Mouse (Mus musculus) testis, postnatal 10 days (tissue): ENCODE results near the gene Zbtb38.
A peak's percentile ranks its signal among the peaks of the same experiment; 100 is the strongest.

ENCODE experiments used
- DNase-seq: peaks from one replicate; pipeline ENCODE4 v3.0.0; 2021; ENCODE audit warnings: low spot score

The Zbtb38 gene

DNA sequence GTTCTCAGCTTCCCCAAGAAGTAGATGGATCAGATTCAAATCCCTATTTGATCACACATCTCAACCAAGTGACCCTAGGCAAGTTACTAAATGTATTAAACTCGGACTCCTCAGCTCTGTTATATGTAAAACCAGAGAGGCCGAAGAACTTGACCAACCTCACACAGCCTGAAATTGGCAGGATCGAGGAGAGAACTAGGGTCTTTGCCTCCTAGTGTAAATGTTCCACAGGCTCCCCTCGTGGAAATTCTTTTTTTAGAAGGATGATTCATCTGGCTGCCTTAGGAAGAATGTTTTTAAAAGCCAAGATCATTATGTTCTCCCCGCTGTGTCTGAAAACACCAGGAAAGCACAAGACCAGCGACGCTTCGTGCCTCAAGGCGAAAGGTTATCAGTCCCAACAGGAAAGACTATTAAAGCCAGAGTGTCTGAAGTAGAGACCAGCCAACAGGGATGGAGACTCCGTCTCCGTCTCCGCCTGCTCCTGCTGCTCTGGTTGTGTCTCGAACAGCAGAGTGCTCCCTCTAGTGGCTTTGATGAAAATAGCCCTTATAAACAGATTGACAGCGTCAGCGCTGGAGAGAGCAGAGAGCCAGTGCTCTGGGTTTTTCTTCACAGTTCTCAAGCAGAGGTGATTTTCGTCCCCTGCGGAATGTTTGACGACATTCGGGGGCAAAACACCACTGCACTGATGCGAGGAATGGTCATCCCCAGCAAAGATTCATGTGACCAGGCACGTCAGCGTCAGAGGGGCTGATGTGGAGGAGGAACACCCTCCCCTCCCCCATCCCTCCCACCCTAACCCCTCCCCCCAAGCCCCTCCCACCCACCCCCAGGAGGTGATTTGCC is 6.3 kb upstream of the Zbtb38 start:
- peak; percentile 52 for DNase-seq

DNA sequence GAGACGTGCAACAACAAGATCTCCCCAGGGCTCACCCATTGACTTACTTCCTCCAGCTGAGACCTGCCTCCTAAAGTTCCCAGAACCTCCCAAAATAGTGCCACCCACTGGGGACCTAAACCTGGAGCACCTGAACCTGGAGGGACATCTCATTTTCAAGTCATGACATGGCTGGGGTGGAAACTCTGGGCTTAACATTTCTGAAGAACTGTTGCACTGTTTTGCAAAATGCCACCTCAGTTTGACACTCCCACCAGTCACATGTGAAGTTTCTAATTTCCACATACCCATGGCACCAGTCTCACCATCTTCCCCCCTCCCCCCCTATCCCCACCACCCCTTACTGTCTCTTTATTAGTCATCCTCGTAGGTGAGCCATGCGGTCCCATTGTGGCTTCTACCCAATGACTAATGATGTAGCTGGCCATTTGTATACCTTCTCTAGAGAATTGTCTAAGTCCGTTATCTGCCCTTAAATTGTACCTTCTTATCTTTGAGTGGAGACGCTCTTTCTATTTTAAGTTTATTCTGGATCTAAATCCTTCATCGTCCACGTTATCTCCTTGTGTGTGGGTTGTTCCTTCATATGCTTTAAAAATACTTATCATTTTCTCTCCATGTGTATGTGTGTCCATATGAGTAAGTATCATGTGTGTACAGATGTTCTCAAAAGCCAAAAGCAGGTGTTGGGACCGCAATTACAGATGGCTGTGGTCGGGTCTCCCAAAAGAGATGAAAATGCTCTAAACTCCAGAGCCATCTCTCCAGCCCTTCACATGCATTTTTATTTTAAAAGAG is 4.2 kb upstream of the Zbtb38 start:
- no peak for DNase-seq

DNA sequence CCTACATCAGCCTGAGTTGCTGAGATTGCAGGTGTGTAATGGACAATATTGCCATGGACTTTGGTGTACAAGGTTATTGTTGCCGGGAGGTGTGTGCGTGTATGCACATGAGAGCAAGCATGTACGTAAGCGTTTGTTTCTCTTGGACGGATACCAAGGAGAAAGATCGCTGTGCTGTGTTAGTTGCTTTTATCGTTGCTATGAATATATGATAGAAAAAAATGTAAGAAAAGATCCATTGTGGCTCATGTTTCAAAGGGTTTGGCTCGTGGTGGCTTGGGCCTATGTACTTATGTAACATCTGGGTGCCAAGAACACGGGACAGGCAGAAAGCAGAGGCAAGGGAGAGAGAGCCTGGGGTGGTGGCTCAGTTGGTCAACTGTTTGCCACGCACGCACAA is 3.1 kb upstream of the Zbtb38 start:
- no peak for DNase-seq

- no peak for DNase-seq
Measured at GRCm38 (mm10) chr9:96754625-96754969, 2.0 kb upstream of the Zbtb38 start.

DNA sequence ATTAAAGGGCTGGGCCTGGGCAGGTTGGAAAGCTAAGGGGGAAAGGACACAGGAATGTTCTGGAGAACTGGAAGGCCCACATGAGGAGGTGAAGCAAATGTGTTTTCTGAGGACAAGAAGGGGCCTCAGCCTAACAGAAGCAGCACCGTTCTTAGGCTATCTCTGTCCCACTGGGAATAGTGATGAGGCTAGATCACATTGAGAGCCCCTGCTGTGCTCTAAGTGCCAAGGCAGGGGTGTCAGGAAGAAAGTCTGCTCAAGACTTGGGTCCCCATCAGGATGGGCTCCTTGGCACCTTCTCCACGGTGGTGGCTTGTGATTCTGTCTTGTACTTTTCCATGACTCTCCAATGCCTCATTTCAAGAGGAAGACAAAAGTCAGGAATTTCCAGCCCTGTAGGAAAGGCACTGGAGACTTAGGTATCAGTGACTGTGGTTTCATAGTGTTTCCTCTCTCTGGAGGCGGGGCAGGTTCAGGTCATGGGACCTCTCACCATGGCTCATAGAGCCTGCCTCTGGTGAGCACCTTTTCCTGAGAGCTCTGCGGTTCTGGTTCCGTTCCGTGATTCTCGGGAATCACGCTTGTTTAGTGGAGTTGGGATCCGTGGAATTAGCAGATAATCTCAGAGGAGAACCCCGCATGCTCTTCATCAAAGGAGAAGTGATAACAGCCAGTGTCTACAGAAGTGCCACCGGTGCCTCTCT is 1.4 kb upstream of the Zbtb38 start:
- DNase-seq: no peak

- no peak for DNase-seq
Measured at GRCm38 (mm10) chr9:96753392-96753791, 761 bp upstream of the Zbtb38 start.

- peak; percentile 47 for DNase-seq
Measured at GRCm38 (mm10) chr9:96751821-96752602, 619 bp downstream of the Zbtb38 start.

- DNase-seq: no peak
Measured at GRCm38 (mm10) chr9:96750636-96751035, 2.0 kb downstream of the Zbtb38 start.

GRCm38 (mm10) chr9:96746527-96746926 is 6.1 kb downstream of the Zbtb38 start:
- DNase-seq: no peak

DNA sequence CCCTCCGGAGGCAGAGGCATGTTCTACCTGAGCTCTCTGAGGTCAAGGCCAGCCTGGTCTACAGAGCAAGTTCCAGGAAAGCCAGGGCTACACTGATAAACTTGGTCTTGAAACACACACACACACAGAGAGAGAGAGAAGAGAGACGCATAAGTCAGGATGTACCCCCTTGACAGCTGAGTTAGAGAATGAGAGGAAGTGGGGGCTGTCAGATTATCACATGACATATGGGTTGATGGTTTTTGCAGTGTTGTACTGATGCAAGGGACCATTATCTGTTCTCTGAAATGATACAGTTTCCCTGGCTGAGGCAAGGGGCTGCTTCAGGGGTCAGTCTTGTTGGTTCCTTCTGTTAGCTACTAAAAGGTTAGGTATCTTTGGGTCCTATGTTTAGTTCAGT is 7.7 kb downstream of the Zbtb38 start:
- DNase-seq: no peak

DNA sequence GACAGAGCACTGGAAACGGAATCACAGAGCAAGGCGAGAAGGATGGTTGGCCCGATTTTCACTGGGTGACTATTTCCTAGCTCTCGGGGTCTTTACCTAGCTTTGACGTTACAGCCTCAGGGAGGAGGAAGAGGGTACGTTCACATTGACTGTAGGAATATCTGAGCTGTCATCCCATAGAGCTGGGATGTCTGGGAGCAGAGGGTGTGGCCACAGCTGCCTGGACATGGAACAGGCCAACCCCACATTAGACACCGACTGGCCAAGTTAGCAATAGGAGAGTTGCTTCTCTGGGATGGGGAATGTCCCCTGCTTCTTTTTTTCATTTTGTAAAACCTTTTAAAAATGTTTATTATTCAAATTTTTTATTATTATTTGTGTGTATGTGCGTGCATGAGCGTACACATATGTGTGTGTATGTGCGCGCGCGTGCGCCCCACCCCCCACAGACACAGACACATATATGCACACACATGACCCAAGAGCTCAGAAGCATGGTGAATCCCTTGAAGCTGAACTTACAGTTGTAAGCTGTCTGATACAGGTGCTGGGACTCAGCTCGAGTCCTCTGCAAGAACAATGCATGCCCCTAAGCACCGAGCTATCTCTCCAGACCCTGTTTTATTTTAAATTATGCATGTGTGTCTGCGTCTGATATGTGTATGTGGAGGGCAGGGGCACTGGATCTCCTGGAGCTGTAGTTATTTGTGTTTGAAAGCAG is 11.1 kb downstream of the Zbtb38 start:
- DNase-seq: no peak

- no peak for DNase-seq
Measured at GRCm38 (mm10) chr9:96740712-96741364, 11.8 kb downstream of the Zbtb38 start.

GRCm38 (mm10) chr9:96739808-96740711 is 12.6 kb downstream of the Zbtb38 start:
- peak; percentile 49 for DNase-seq

DNA sequence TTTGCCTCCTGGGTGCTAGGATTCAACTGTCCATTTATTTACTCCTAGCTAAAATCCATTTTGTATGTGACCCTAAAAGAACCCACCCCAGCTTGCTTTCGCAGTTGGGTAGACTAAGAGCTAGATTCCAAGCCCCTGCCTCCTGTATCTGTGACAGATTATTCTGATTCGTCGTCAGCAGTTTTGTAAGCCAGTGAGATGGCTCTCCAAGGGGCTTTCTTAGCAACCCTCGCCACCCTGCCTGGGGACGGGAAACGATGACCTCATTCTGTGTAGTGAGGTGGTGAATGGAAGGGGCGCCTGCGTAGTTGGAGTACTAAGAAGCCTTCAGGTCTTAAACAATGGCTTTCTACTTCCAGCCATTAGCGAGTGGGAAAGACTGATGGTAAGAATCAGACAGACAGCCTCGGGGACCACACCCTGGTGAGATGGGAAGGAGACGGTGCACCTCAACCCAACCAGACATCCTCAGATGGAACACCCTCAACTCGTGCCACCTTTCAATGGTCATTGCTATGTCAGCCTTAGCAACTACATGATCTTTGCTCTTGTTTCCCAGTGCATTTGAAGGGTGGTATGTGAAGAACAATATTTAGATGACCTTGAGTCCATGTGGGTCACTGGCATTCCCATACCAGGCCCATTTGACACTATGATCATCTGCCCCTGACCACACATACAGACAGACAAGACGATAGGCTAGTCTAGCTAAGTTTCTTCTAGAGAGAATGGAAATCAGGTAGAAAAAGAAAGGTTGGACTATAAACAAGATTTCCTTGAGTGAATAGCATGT is 13.9 kb downstream of the Zbtb38 start:
- DNase-seq: no peak

GRCm38 (mm10) chr9:96735946-96736345 is 16.7 kb downstream of the Zbtb38 start:
- DNase-seq: no peak

- no peak for DNase-seq
Measured at GRCm38 (mm10) chr9:96733425-96733717, 19.3 kb downstream of the Zbtb38 start.

DNA sequence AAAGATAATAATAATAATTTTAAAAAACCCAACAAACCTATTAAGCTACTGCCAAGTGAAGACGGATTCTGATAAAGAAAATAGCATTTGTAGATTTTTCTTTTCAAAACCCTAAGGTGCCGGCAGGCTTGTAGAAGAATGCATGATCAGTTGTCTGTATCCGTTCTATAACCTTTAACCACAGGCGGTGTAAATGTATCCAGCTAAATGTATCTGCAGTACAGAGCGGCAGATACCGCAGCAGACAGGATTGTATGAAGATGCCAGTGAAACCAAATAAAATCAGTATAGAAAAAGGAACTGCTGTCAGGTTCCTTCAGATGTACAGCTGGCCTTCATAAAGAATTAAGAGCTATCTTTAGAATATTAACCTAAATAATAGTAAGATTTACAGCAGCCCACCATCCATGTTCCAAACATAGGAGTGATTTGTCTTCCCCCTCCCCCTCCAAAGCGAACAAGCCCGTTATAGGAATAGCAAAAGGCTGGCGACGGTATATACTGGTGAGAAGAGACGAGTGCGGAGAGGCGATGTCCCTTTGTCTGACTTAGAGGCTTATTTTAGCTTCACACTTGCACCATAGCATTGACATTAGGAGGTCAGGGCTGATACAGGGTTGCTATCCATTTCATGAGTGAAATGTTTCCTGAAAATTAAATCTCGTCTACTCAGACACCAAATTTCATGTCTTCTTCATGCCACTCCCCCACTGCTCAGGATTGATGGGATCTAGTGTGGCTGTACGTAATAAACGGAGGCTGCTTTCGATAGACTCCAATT is 19.8 kb downstream of the Zbtb38 start:
- no peak for DNase-seq

GRCm38 (mm10) chr9:96731961-96732511 is 20.6 kb downstream of the Zbtb38 start:
- DNase-seq: no peak
